Mouse (Mus musculus): ENCODE measurements around the gene Arhgef3.

Gene Arhgef3

GRCm38 (mm10) chr14:27325537-27325936 is 210.8 kb downstream of the Arhgef3 start:
- no peak for DNase-seq

- no peak for DNase-seq
Observed at GRCm38 (mm10) chr14:27327862-27328261, 213.2 kb downstream of the Arhgef3 start.

- DNase-seq = peak; percentile 89
Observed at GRCm38 (mm10) chr14:27328952-27329351, 214.3 kb downstream of the Arhgef3 start.

GRCm38 (mm10) chr14:27331490-27332035 is 216.9 kb downstream of the Arhgef3 start:
- no peak for DNase-seq

GRCm38 (mm10) chr14:27332359-27332987 is 217.8 kb downstream of the Arhgef3 start:
- DNase-seq = no peak

- peak; percentile 94 for DNase-seq
Observed at GRCm38 (mm10) chr14:27335331-27336207, 220.9 kb downstream of the Arhgef3 start.

GRCm38 (mm10) chr14:27336208-27337114 is 221.8 kb downstream of the Arhgef3 start:
- peak; percentile 56 for DNase-seq

GRCm38 (mm10) chr14:27337156-27337555 is 222.5 kb downstream of the Arhgef3 start:
- no peak for DNase-seq

GRCm38 (mm10) chr14:27338034-27338708 is 223.5 kb downstream of the Arhgef3 start:
- DNase-seq = peak; percentile 82

- DNase-seq = no peak
Observed at GRCm38 (mm10) chr14:27340682-27341415, 226.2 kb downstream of the Arhgef3 start.

- DNase-seq = no peak
Observed at GRCm38 (mm10) chr14:27341486-27341885, 226.8 kb downstream of the Arhgef3 start.

GRCm38 (mm10) chr14:27342451-27342850 is 227.8 kb downstream of the Arhgef3 start:
- DNase-seq = peak; percentile 53

- DNase-seq = peak; percentile 74
Observed at GRCm38 (mm10) chr14:27344250-27344990, 229.7 kb downstream of the Arhgef3 start.

- no peak for DNase-seq
Observed at GRCm38 (mm10) chr14:27345051-27345885, 230.6 kb downstream of the Arhgef3 start.

- no peak for DNase-seq
Observed at GRCm38 (mm10) chr14:27347224-27347623, 232.5 kb downstream of the Arhgef3 start.

- DNase-seq = no peak
Observed at GRCm38 (mm10) chr14:27347666-27348065, 233.0 kb downstream of the Arhgef3 start.

GRCm38 (mm10) chr14:27348088-27348487 is 233.4 kb downstream of the Arhgef3 start:
- DNase-seq = peak; percentile 49

GRCm38 (mm10) chr14:27348656-27349055 is 234.0 kb downstream of the Arhgef3 start:
- DNase-seq = no peak

GRCm38 (mm10) chr14:27349120-27349519 is 234.4 kb downstream of the Arhgef3 start:
- DNase-seq = no peak

All from kidney, adult 9 months (tissue).